Mouse (Mus musculus): ENCODE results near the gene Utp14a.

DNA sequence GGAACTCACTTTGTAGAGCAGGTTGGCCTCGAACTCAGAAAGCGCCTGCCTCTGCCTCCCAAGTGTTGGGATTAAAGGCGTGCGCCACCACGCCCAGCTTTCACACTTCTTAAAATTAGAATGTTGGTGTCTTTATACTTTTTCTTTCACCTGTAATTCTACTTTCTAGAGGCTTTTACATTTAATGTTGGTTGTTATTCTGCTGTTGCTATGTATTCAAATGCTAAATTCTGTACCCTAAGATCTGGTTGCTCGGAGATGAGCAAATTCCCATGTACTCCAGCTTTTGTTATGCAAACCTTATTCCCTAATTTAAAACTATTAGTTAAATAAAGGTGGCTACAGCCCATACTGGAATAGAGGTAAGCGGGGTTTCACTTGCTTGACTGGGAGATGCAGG, 34.0 kb upstream of the Utp14a start:
- no peak for TF ChIP-seq CTCF (IDR thresholded peaks at IDR 0.05; ENCODE audit: extremely low read depth, insufficient read depth, low read length)
- TF ChIP-seq POLR2A (IDR thresholded peaks at IDR 0.05; ENCODE audit: extremely low read depth, insufficient read depth, low read length): no peak
